Mouse (Mus musculus): Measurements from ENCODE around the gene Gata1. TPM values are rescaled to one million over a fixed set of nuclear protein-coding genes. Genes with fewer than 3 reads are reported as not detected.
"Not testable (repeated sequence)": the region's sequence is repeated elsewhere in the genome, so short reads cannot be mapped to it uniquely, and the experiment has no call there.

The Gata1 gene
- polyA plus RNA-seq, 1 experiment from 2014 or later, result not detected

DNA sequence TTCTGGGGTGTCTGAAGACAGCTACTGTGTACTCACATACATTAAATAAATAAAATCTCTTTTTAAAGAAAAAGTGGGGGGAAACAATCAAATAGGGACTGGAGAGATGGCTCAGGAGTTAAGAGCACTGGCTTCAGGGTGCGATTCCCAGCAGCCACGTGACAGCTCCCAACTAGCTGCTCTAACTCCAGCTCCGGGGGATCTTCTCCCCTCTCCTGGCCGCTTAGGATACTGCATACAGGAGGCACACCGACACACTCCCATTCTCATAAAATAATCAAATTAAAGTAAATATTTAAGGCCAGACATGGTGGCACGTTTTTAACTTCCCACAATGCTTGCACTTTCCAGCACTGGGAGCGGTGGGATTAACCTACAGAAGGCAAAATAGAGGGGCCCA is 37.8 kb upstream of the Gata1 start:
- not testable (repeated sequence) for H3K4me1 ChIP-seq (replicated peaks; ENCODE audit: control insufficient read depth, insufficient read depth, low read length); H3K36me3 ChIP-seq (ENCODE audit: control insufficient read depth, insufficient read depth); H3K9ac ChIP-seq (ENCODE audit: low read depth, low read length); H3K4me3 ChIP-seq (ENCODE audit: low read depth, low read length); H3K9me3 ChIP-seq (ENCODE audit: control insufficient read depth); H3K27me3 ChIP-seq (replicated peaks; ENCODE audit: control insufficient read depth, insufficient read depth, low read length); ATAC-seq; H3K27ac ChIP-seq (ENCODE audit: low read depth, low read length); H3K4me2 ChIP-seq (replicated peaks; ENCODE audit: low read depth)
- WGBS, result 13% methylated on average over 7 of the region's 7 CpGs
- peak; percentile 52 for TF ChIP-seq CTCF (IDR thresholded peaks at IDR 0.05; ENCODE audit: low read depth)

DNA sequence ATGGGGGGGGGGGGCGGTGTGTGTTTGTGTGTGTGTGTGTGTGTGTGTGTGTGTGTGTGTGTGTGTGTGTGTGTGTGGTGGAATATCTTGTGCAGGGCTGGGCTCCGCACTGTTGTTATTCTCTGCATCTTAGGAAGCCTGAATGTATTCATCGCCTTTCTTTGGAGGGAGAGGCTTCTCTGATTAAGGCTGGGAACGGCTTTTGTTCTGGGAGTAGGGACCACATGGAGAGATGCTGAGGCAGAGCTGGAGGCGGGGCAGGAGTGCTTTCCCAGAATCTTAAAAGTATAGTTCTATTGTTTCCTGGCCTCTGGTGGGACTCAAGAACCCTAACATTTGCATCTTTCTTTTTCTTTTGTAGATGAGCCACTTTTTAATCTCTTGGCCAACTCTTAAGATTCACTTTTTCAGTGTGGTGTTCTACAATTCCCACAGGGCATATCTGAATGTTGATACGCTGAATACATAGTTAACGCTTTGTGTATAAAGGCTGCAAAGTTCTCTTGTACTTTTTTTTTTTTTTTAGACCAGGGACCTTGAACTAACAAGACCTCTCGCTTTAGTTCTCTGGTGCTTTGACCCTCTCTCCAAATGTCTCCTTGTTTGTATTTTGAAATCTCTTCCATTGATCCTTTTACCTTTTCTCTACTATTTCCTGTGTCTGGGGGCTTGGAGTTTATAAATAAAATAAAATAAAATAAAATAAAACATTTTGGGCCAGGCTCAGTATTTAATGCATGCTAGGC is 35.9 kb upstream of the Gata1 start:
- ATAC-seq, result no peak
- Histone ChIP-seq H3K9ac (ENCODE audit: low read depth, low read length) (no peak overlapping the region), H3K4me2 (replicated peaks; ENCODE audit: low read depth) (no peak overlapping the region), H3K9me3 (ENCODE audit: control insufficient read depth) (no peaks in the 10 kb centered on the region), H3K4me3 (ENCODE audit: low read depth, low read length) (no peak overlapping the region), H3K36me3 (ENCODE audit: control insufficient read depth, insufficient read depth) (no peaks in the 10 kb centered on the region), H3K27me3 (replicated peaks; ENCODE audit: control insufficient read depth, insufficient read depth, low read length) (no peaks in the 10 kb centered on the region), H3K27ac (ENCODE audit: low read depth, low read length) (no peak overlapping the region), H3K4me1 (replicated peaks; ENCODE audit: control insufficient read depth, insufficient read depth, low read length) (no peaks in the 10 kb centered on the region)
- TF ChIP-seq CTCF (IDR thresholded peaks at IDR 0.05; ENCODE audit: low read depth), result no peak
- WGBS, result 57% methylated on average over 8 of the region's 8 CpGs

DNA sequence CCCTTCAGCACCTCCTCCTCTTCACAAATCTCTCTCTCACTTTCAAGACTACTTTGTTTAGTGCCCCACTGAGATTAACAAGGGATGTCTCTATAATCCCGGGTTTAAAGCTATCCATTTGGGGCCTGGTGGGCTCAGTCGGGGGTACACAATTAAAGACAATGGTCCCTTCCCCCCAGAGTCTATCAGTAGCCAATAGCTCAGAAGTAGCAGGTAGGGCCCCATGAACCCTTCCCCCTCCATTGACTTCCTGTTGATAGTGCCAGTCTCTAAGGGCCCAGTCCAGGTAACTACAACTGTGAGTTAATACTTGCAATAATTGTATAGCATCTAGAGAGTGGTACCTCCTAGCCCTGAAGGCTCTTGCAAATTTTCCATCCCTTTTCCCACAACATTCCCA is 35.3 kb upstream of the Gata1 start:
- Histone ChIP-seq H3K36me3 (ENCODE audit: control insufficient read depth, insufficient read depth) (no peaks in the 10 kb centered on the region), H3K4me1 (replicated peaks; ENCODE audit: control insufficient read depth, insufficient read depth, low read length) (no peaks in the 10 kb centered on the region), H3K4me2 (replicated peaks; ENCODE audit: low read depth) (no peak overlapping the region), H3K27me3 (replicated peaks; ENCODE audit: control insufficient read depth, insufficient read depth, low read length) (no peaks in the 10 kb centered on the region), H3K9me3 (ENCODE audit: control insufficient read depth) (no peaks in the 10 kb centered on the region), H3K9ac (ENCODE audit: low read depth, low read length) (no peak overlapping the region), H3K27ac (ENCODE audit: low read depth, low read length) (no peak overlapping the region), H3K4me3 (ENCODE audit: low read depth, low read length) (no peak overlapping the region)
- ATAC-seq, result no peak
- 14% methylated on average over 2 of the region's 2 CpGs for WGBS
- no peak for TF ChIP-seq CTCF (IDR thresholded peaks at IDR 0.05; ENCODE audit: low read depth)

DNA sequence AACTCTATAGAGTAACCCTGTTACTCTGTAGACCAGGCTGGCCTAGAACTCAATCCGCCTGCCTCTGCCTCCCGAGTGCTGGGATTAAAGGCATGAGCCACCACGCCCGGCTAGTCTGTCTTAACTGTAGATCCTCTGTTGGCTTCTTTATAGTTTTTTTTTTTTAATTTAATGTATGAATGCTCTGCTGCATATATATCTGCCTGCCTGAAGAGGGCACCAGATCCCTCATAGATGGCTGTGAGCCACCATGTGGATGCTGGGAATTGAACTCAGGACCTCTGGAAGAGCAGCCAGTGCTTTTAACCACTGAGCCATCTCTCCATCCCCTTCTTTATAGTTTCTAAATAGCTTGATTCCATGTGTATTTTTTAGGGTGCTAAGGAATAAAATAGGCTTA is 31.5 kb upstream of the Gata1 start:
- WGBS, result 82% methylated on average over 4 of the region's 4 CpGs
- TF ChIP-seq CTCF (IDR thresholded peaks at IDR 0.05; ENCODE audit: low read depth), result 0 out of 2 replicates have a peak, but pooled peaks have one; percentile 5
- not testable (repeated sequence) for H3K4me3 ChIP-seq (ENCODE audit: low read depth, low read length); H3K4me1 ChIP-seq (replicated peaks; ENCODE audit: control insufficient read depth, insufficient read depth, low read length); H3K9ac ChIP-seq (ENCODE audit: low read depth, low read length); H3K9me3 ChIP-seq (ENCODE audit: control insufficient read depth); H3K36me3 ChIP-seq (ENCODE audit: control insufficient read depth, insufficient read depth); ATAC-seq; H3K4me2 ChIP-seq (replicated peaks; ENCODE audit: low read depth); H3K27ac ChIP-seq (ENCODE audit: low read depth, low read length); H3K27me3 ChIP-seq (replicated peaks; ENCODE audit: control insufficient read depth, insufficient read depth, low read length)

DNA sequence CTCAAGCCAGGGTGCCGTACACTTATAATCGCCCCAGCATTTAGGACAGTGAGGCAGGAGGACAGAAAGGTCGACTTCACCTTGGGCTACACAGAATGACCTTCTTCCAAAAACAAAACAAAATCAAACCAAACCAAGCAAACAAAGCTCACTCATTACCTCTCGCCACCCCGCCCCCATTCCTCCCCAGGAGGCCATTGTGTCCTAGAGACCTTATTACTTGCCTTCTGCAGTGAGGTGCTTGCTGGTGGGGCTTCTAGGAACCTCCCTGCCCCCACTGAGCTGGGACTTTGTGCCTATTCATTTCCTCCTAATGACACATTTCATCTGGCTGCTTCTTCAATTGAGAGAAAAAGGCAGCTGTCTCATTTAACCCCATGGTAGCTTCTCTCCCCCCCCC is 30.7 kb upstream of the Gata1 start:
- Histone ChIP-seq H3K9ac (ENCODE audit: low read depth, low read length) (no peak overlapping the region), H3K4me1 (replicated peaks; ENCODE audit: control insufficient read depth, insufficient read depth, low read length) (no peaks in the 10 kb centered on the region), H3K4me2 (replicated peaks; ENCODE audit: low read depth) (no peak overlapping the region), H3K9me3 (ENCODE audit: control insufficient read depth) (no peaks in the 10 kb centered on the region), H3K4me3 (ENCODE audit: low read depth, low read length) (no peak overlapping the region), H3K36me3 (ENCODE audit: control insufficient read depth, insufficient read depth) (no peaks in the 10 kb centered on the region), H3K27ac (ENCODE audit: low read depth, low read length) (no peak overlapping the region), H3K27me3 (replicated peaks; ENCODE audit: control insufficient read depth, insufficient read depth, low read length) (no peaks in the 10 kb centered on the region)
- no peak for TF ChIP-seq CTCF (IDR thresholded peaks at IDR 0.05; ENCODE audit: low read depth)
- no peak for ATAC-seq
- 50% methylated on average over 5 of the region's 5 CpGs for WGBS

DNA sequence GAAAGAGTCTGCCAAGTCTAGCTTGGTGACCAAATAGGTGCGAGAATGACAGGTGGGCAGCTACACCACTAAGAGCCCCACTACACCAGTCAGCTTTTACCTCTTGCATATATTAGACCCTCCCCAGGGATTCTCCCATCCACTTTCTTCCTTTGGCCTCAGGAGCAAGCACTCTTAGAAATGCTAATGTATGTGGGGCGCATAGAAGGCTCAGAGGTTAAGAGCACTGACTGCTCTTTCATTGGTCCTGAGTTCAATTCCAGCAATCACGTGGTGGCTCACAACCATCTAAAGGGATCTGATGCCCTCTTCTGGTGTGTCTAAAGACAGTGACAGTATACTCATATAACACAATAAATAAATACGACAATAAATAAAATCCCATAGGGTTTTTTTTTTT is 25.1 kb upstream of the Gata1 start:
- no peak for TF ChIP-seq CTCF (IDR thresholded peaks at IDR 0.05; ENCODE audit: low read depth)
- no peak overlapping the region for H3K4me2 ChIP-seq (replicated peaks; ENCODE audit: low read depth)
- no peaks in the 10 kb centered on the region for H3K9me3 ChIP-seq (ENCODE audit: control insufficient read depth)
- no peak for ATAC-seq
- H3K27ac ChIP-seq (ENCODE audit: low read depth, low read length), result no peak overlapping the region
- H3K4me1 ChIP-seq (replicated peaks; ENCODE audit: control insufficient read depth, insufficient read depth, low read length), result no peaks in the 10 kb centered on the region
- no peaks in the 10 kb centered on the region for H3K27me3 ChIP-seq (replicated peaks; ENCODE audit: control insufficient read depth, insufficient read depth, low read length)
- no peak overlapping the region for H3K9ac ChIP-seq (ENCODE audit: low read depth, low read length)
- H3K4me3 ChIP-seq (ENCODE audit: low read depth, low read length), result no peak overlapping the region
- 69% methylated on average over 4 of the region's 4 CpGs for WGBS
- H3K36me3 ChIP-seq (ENCODE audit: control insufficient read depth, insufficient read depth), result no peaks in the 10 kb centered on the region

Data from intestine, postnatal 0 days (tissue).